Mouse (Mus musculus) testis, adult 2 months (tissue): ENCODE results near the gene Dtnbp1.

Source experiments
- CTCF ChIP-seq: fragments of 200-500 bp; IDR thresholded peaks from 2 replicates; pipeline ENCODE4 v1.5.1; 2012; ENCODE audit warnings: low read depth, mild to moderate bottlenecking, inconsistent platforms, low read length, moderate library complexity; ENCODE audit not compliant: control insufficient read depth, insufficient read depth, insufficient replicate concordance
- POLR2A ChIP-seq: fragments of 200-500 bp; IDR thresholded peaks from 2 replicates; pipeline ENCODE4 v1.6.1; 2012; ENCODE audit warnings: low read depth, mild to moderate bottlenecking, inconsistent platforms, low read length, moderate library complexity; ENCODE audit not compliant: control insufficient read depth

- TF ChIP-seq CTCF (no peak), POLR2A (no peak)
Measured at GRCm38 (mm10) chr13:44933575-44933974, 68.4 kb downstream of the Dtnbp1 start.
